Mouse (Mus musculus): Measurements from ENCODE around the gene Hps4. TPM values are rescaled to one million over a fixed set of nuclear protein-coding genes. Genes with fewer than 3 reads are reported as not detected.
A peak's percentile ranks its signal among the peaks of the same experiment; 100 is the strongest.

The Hps4 gene
- polyA plus RNA-seq, 1 experiment = 36.9 TPM

- WGBS = 15% methylated on average over 2 of the region's 2 CpGs
- DNase-seq (ENCODE audit: low read depth in 1 of 2, low spot score in 2 of 2) = peak in 1 of 2 experiments; percentile 51
- no peaks in the 10 kb centered on the region for H3K36me3 ChIP-seq (ENCODE audit: control insufficient read depth, insufficient read depth, low read length)
- TF ChIP-seq POLR2A (IDR thresholded peaks at IDR 0.05; ENCODE audit: low read depth, low read length) = no peak
- no peak for TF ChIP-seq CTCF (IDR thresholded peaks at IDR 0.05; ENCODE audit: extremely low read depth, insufficient read depth, insufficient read length, insufficient replicate concordance)
- H3K4me3 ChIP-seq (ENCODE audit: extremely low read depth, insufficient read depth, insufficient read length) = no peak overlapping the region
- peak overlapping the region; percentile 65 for H3K27ac ChIP-seq (ENCODE audit: insufficient read depth, low read length)
- peaks cover 59% of the 10 kb centered on the region for H3K4me1 ChIP-seq (ENCODE audit: control insufficient read depth, insufficient read depth, insufficient read length)
- no peaks in the 10 kb centered on the region for H3K27me3 ChIP-seq (ENCODE audit: control insufficient read depth, insufficient read depth, low read length)
Observed at GRCm38 (mm10) chr5:112297257-112297656, 45.6 kb upstream of the Hps4 start.

- no peak for TF ChIP-seq CTCF (IDR thresholded peaks at IDR 0.05; ENCODE audit: extremely low read depth, insufficient read depth, insufficient read length, insufficient replicate concordance)
- no peak for TF ChIP-seq POLR2A (IDR thresholded peaks at IDR 0.05; ENCODE audit: low read depth, low read length)
- H3K27ac ChIP-seq (ENCODE audit: insufficient read depth, low read length) = peak overlapping the region; percentile 35
- 35% methylated on average over 12 of the region's 12 CpGs for WGBS
- peaks cover 50% of the 10 kb centered on the region for H3K4me1 ChIP-seq (ENCODE audit: control insufficient read depth, insufficient read depth, insufficient read length)
- H3K27me3 ChIP-seq (ENCODE audit: control insufficient read depth, insufficient read depth, low read length) = no peaks in the 10 kb centered on the region
- no peaks in the 10 kb centered on the region for H3K36me3 ChIP-seq (ENCODE audit: control insufficient read depth, insufficient read depth, low read length)
- no peak overlapping the region for H3K4me3 ChIP-seq (ENCODE audit: extremely low read depth, insufficient read depth, insufficient read length)
- DNase-seq (ENCODE audit: low read depth in 1 of 2, low spot score in 2 of 2) = no peak
Observed at GRCm38 (mm10) chr5:112298226-112298988, 44.5 kb upstream of the Hps4 start.

- peaks cover 50% of the 10 kb centered on the region for H3K4me1 ChIP-seq (ENCODE audit: control insufficient read depth, insufficient read depth, insufficient read length)
- TF ChIP-seq CTCF (IDR thresholded peaks at IDR 0.05; ENCODE audit: extremely low read depth, insufficient read depth, insufficient read length, insufficient replicate concordance) = no peak
- TF ChIP-seq POLR2A (IDR thresholded peaks at IDR 0.05; ENCODE audit: low read depth, low read length) = no peak
- no peaks in the 10 kb centered on the region for H3K27me3 ChIP-seq (ENCODE audit: control insufficient read depth, insufficient read depth, low read length)
- H3K27ac ChIP-seq (ENCODE audit: insufficient read depth, low read length) = peak overlapping the region; percentile 35
- no peak overlapping the region for H3K4me3 ChIP-seq (ENCODE audit: extremely low read depth, insufficient read depth, insufficient read length)
- no peaks in the 10 kb centered on the region for H3K36me3 ChIP-seq (ENCODE audit: control insufficient read depth, insufficient read depth, low read length)
- no peak for DNase-seq (ENCODE audit: low read depth in 1 of 2, low spot score in 2 of 2)
- WGBS = 83% methylated on average over 4 of the region's 4 CpGs
Observed at GRCm38 (mm10) chr5:112299399-112299798, 43.5 kb upstream of the Hps4 start.

GRCm38 (mm10) chr5:112300112-112300511 lies 42.8 kb upstream of the Hps4 start:
- Histone ChIP-seq H3K36me3 (ENCODE audit: control insufficient read depth, insufficient read depth, low read length) (peaks cover 3% of the 10 kb centered on the region; the same call in 1 of the 2 replicates), H3K4me3 (ENCODE audit: extremely low read depth, insufficient read depth, insufficient read length) (no peak overlapping the region), H3K27me3 (ENCODE audit: control insufficient read depth, insufficient read depth, low read length) (no peaks in the 10 kb centered on the region), H3K4me1 (ENCODE audit: control insufficient read depth, insufficient read depth, insufficient read length) (peaks cover 45% of the 10 kb centered on the region), H3K27ac (ENCODE audit: insufficient read depth, low read length) (no peak overlapping the region)
- no peak for DNase-seq (ENCODE audit: low read depth in 1 of 2, low spot score in 2 of 2)
- WGBS = 61% methylated on average over 2 of the region's 2 CpGs
- TF ChIP-seq POLR2A (IDR thresholded peaks at IDR 0.05; ENCODE audit: low read depth, low read length) (no peak), CTCF (IDR thresholded peaks at IDR 0.05; ENCODE audit: extremely low read depth, insufficient read depth, insufficient read length, insufficient replicate concordance) (no peak)

GRCm38 (mm10) chr5:112300721-112301308 lies 42.1 kb upstream of the Hps4 start:
- peak overlapping the region; percentile 37; the same call in 1 of the 2 replicates for H3K27ac ChIP-seq (ENCODE audit: insufficient read depth, low read length)
- peaks cover 43% of the 10 kb centered on the region for H3K4me1 ChIP-seq (ENCODE audit: control insufficient read depth, insufficient read depth, insufficient read length)
- TF ChIP-seq CTCF (IDR thresholded peaks at IDR 0.05; ENCODE audit: extremely low read depth, insufficient read depth, insufficient read length, insufficient replicate concordance) = no peak
- no peak for TF ChIP-seq POLR2A (IDR thresholded peaks at IDR 0.05; ENCODE audit: low read depth, low read length)
- H3K36me3 ChIP-seq (ENCODE audit: control insufficient read depth, insufficient read depth, low read length) = peaks cover 6% of the 10 kb centered on the region; the same call in 1 of the 2 replicates
- DNase-seq (ENCODE audit: low read depth in 1 of 2, low spot score in 2 of 2) = no peak
- WGBS = 83% methylated on average over 6 of the region's 6 CpGs
- H3K27me3 ChIP-seq (ENCODE audit: control insufficient read depth, insufficient read depth, low read length) = no peaks in the 10 kb centered on the region
- H3K4me3 ChIP-seq (ENCODE audit: extremely low read depth, insufficient read depth, insufficient read length) = no peak overlapping the region

- Histone ChIP-seq H3K27me3 (ENCODE audit: control insufficient read depth, insufficient read depth, low read length) (no peaks in the 10 kb centered on the region), H3K36me3 (ENCODE audit: control insufficient read depth, insufficient read depth, low read length) (peaks cover 7% of the 10 kb centered on the region; the same call in 1 of the 2 replicates), H3K4me1 (ENCODE audit: control insufficient read depth, insufficient read depth, insufficient read length) (peaks cover 38% of the 10 kb centered on the region), H3K4me3 (ENCODE audit: extremely low read depth, insufficient read depth, insufficient read length) (no peak overlapping the region), H3K27ac (ENCODE audit: insufficient read depth, low read length) (peak overlapping the region; percentile 37; the same call in 1 of the 2 replicates)
- DNase-seq (ENCODE audit: low read depth in 1 of 2, low spot score in 2 of 2) = no peak
- WGBS = 61% methylated on average over 4 of the region's 4 CpGs
- no peak for TF ChIP-seq POLR2A (IDR thresholded peaks at IDR 0.05; ENCODE audit: low read depth, low read length)
- no peak for TF ChIP-seq CTCF (IDR thresholded peaks at IDR 0.05; ENCODE audit: extremely low read depth, insufficient read depth, insufficient read length, insufficient replicate concordance)
Observed at GRCm38 (mm10) chr5:112301694-112302093, 41.2 kb upstream of the Hps4 start.

All from spleen, adult 2 months (tissue).